Mouse (Mus musculus): ENCODE measurements around the gene Atp2a3. TPM values are rescaled to one million over a fixed set of nuclear protein-coding genes. Genes with fewer than 3 reads are reported as not detected.

Atp2a3 gene
- polyA plus RNA-seq, 1 experiment, result 3.7 TPM

DNA sequence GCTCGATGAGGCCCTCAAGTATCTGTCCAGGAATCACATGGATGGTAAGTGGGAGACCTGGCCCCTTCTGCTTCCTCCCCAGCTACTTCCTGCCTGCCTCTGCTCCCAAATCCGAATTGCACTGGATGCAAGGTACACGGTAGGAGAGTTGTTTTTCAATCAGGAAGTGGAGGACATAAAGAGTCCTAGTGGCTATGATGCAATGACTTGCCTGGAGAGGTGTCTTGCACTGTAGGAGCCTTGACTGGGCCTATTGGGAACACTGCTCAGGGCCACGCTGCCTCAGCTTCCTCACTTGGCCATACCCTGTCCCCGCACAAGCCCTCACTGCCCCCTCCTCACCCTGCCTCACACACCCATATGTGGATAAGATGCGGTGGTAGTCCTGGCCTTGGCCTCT is 28.1 kb downstream of the Atp2a3 start:
- Histone ChIP-seq H3K27ac (ENCODE audit: insufficient read depth, low read length) (no peak overlapping the region), H3K4me1 (ENCODE audit: control insufficient read depth, insufficient read depth, low read length) (no peaks in the 10 kb centered on the region), H3K9ac (ENCODE audit: low read depth, poor library complexity, severe bottlenecking) (no peak overlapping the region), H3K4me3 (ENCODE audit: low read depth, low read length) (no peak overlapping the region), H3K27me3 (ENCODE audit: control insufficient read depth, insufficient read depth, low read length, poor library complexity, severe bottlenecking) (no peaks in the 10 kb centered on the region), H3K36me3 (ENCODE audit: control insufficient read depth, insufficient read depth, low read length, poor library complexity, severe bottlenecking) (no peaks in the 10 kb centered on the region), H3K9me3 (replicated peaks; ENCODE audit: control insufficient read depth, insufficient read depth, low read length, poor library complexity, severe bottlenecking) (no peaks in the 10 kb centered on the region)
- TF ChIP-seq EP300 (IDR thresholded peaks at IDR 0.05; ENCODE audit: insufficient read depth, low read depth, low read length), result no peak

DNA sequence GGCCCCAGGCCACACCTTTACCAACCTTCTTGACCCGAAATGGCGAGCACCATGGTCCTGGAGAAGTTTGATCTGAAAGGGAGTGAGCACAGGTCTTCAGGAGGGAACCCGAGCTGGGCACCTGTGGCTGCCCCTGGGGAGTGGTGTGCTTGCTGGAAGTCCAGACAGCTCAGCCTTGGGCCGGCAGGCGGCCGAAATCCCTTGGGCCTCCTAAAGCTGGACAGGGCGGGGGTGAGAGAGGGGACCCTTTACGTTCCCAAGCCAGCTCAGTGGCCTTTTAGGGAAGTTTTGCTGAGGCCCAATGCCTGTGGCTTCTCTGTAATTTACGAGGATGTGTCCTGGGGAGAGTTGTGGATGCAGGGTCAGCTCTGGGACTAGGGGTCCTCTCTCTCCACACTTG is 29.7 kb downstream of the Atp2a3 start:
- Histone ChIP-seq H3K4me1 (ENCODE audit: control insufficient read depth, insufficient read depth, low read length) (no peaks in the 10 kb centered on the region), H3K36me3 (ENCODE audit: control insufficient read depth, insufficient read depth, low read length, poor library complexity, severe bottlenecking) (no peaks in the 10 kb centered on the region), H3K4me3 (ENCODE audit: low read depth, low read length) (no peak overlapping the region), H3K27ac (ENCODE audit: insufficient read depth, low read length) (no peak overlapping the region), H3K27me3 (ENCODE audit: control insufficient read depth, insufficient read depth, low read length, poor library complexity, severe bottlenecking) (no peaks in the 10 kb centered on the region), H3K9ac (ENCODE audit: low read depth, poor library complexity, severe bottlenecking) (no peak overlapping the region), H3K9me3 (replicated peaks; ENCODE audit: control insufficient read depth, insufficient read depth, low read length, poor library complexity, severe bottlenecking) (no peaks in the 10 kb centered on the region)
- TF ChIP-seq EP300 (IDR thresholded peaks at IDR 0.05; ENCODE audit: insufficient read depth, low read depth, low read length), result no peak
- no peak for TF ChIP-seq POLR2A (IDR thresholded peaks at IDR 0.05; ENCODE audit: insufficient read depth, low read length)

GRCm38 (mm10) chr11:72991961-72992360 is 31.0 kb downstream of the Atp2a3 start:
- TF ChIP-seq CTCF (IDR thresholded peaks at IDR 0.05; ENCODE audit: low read depth, low read length) (no peak), POLR2A (IDR thresholded peaks at IDR 0.05; ENCODE audit: insufficient read depth, low read length) (no peak), EP300 (IDR thresholded peaks at IDR 0.05; ENCODE audit: insufficient read depth, low read depth, low read length) (no peak)
- no peak overlapping the region for H3K27ac ChIP-seq (ENCODE audit: insufficient read depth, low read length)
- H3K9ac ChIP-seq (ENCODE audit: low read depth, poor library complexity, severe bottlenecking), result no peak overlapping the region
- no peaks in the 10 kb centered on the region for H3K9me3 ChIP-seq (replicated peaks; ENCODE audit: control insufficient read depth, insufficient read depth, low read length, poor library complexity, severe bottlenecking)
- no peak overlapping the region for H3K4me3 ChIP-seq (ENCODE audit: low read depth, low read length)
- no peaks in the 10 kb centered on the region for H3K36me3 ChIP-seq (ENCODE audit: control insufficient read depth, insufficient read depth, low read length, poor library complexity, severe bottlenecking)
- no peaks in the 10 kb centered on the region for H3K4me1 ChIP-seq (ENCODE audit: control insufficient read depth, insufficient read depth, low read length)
- H3K27me3 ChIP-seq (ENCODE audit: control insufficient read depth, insufficient read depth, low read length, poor library complexity, severe bottlenecking), result no peaks in the 10 kb centered on the region

- Histone ChIP-seq H3K9me3 (replicated peaks; ENCODE audit: control insufficient read depth, insufficient read depth, low read length, poor library complexity, severe bottlenecking) (no peaks in the 10 kb centered on the region), H3K36me3 (ENCODE audit: control insufficient read depth, insufficient read depth, low read length, poor library complexity, severe bottlenecking) (no peaks in the 10 kb centered on the region), H3K27ac (ENCODE audit: insufficient read depth, low read length) (no peak overlapping the region), H3K9ac (ENCODE audit: low read depth, poor library complexity, severe bottlenecking) (no peak overlapping the region), H3K27me3 (ENCODE audit: control insufficient read depth, insufficient read depth, low read length, poor library complexity, severe bottlenecking) (no peaks in the 10 kb centered on the region), H3K4me1 (ENCODE audit: control insufficient read depth, insufficient read depth, low read length) (no peaks in the 10 kb centered on the region), H3K4me3 (ENCODE audit: low read depth, low read length) (no peak overlapping the region)
- no peak for TF ChIP-seq POLR2A (IDR thresholded peaks at IDR 0.05; ENCODE audit: insufficient read depth, low read length)
- TF ChIP-seq EP300 (IDR thresholded peaks at IDR 0.05; ENCODE audit: insufficient read depth, low read depth, low read length), result no peak
Measured at GRCm38 (mm10) chr11:72996346-72996745, 35.4 kb downstream of the Atp2a3 start.

- H3K27ac ChIP-seq (ENCODE audit: insufficient read depth, low read length), result no peak overlapping the region
- H3K36me3 ChIP-seq (ENCODE audit: control insufficient read depth, insufficient read depth, low read length, poor library complexity, severe bottlenecking), result no peaks in the 10 kb centered on the region
- H3K9me3 ChIP-seq (replicated peaks; ENCODE audit: control insufficient read depth, insufficient read depth, low read length, poor library complexity, severe bottlenecking), result no peaks in the 10 kb centered on the region
- TF ChIP-seq POLR2A (IDR thresholded peaks at IDR 0.05; ENCODE audit: insufficient read depth, low read length) (no peak), EP300 (IDR thresholded peaks at IDR 0.05; ENCODE audit: insufficient read depth, low read depth, low read length) (no peak), CTCF (IDR thresholded peaks at IDR 0.05; ENCODE audit: low read depth, low read length) (no peak)
- H3K4me3 ChIP-seq (ENCODE audit: low read depth, low read length), result no peak overlapping the region
- no peaks in the 10 kb centered on the region for H3K27me3 ChIP-seq (ENCODE audit: control insufficient read depth, insufficient read depth, low read length, poor library complexity, severe bottlenecking)
- H3K4me1 ChIP-seq (ENCODE audit: control insufficient read depth, insufficient read depth, low read length), result no peaks in the 10 kb centered on the region
- no peak overlapping the region for H3K9ac ChIP-seq (ENCODE audit: low read depth, poor library complexity, severe bottlenecking)
Measured at GRCm38 (mm10) chr11:72996781-72997180, 35.8 kb downstream of the Atp2a3 start.

DNA sequence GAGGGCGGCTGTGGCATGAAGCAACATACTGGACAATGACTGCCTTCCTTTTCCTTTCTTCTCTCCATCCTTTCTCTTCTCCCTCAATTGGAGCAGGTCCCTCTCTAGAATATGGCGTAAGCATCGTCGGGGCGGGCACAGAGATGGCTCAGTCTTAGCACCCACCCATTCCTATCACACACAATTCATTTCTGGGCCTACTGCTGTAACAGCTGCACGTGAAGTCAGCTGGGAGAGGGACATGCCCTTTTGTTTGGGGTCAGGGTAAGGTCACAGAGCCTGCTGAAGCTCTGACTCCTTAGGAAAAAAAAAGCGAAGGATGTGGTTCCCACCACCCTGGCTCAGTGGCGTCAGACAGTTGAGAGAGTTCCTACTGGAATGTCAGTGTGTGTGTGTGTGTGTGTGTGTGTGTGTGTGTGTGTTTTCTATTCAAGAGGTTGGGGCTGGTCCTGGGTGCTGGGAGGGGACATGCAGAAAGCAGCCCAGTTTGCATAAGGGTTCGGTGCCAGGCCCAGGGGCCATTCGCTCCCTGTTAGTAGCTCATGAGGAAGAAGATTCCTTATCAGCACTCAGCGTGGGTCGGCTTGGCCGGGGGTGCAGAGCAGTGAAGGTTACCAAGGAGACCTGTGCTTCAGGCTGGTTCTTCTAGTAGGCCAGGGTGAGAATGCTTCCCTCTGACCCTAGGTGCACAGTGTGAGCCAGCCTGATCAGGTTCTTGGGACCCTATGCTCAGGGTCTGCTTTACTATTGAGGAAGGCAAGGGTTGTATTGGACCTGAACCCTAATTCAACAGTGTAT is 36.8 kb downstream of the Atp2a3 start:
- H3K4me1 ChIP-seq (ENCODE audit: control insufficient read depth, insufficient read depth, low read length), result no peaks in the 10 kb centered on the region
- no peaks in the 10 kb centered on the region for H3K36me3 ChIP-seq (ENCODE audit: control insufficient read depth, insufficient read depth, low read length, poor library complexity, severe bottlenecking)
- no peak overlapping the region for H3K27ac ChIP-seq (ENCODE audit: insufficient read depth, low read length)
- no peak for TF ChIP-seq CTCF (IDR thresholded peaks at IDR 0.05; ENCODE audit: low read depth, low read length)
- TF ChIP-seq EP300 (IDR thresholded peaks at IDR 0.05; ENCODE audit: insufficient read depth, low read depth, low read length), result no peak
- TF ChIP-seq POLR2A (IDR thresholded peaks at IDR 0.05; ENCODE audit: insufficient read depth, low read length), result no peak
- H3K9ac ChIP-seq (ENCODE audit: low read depth, poor library complexity, severe bottlenecking), result no peak overlapping the region
- no peaks in the 10 kb centered on the region for H3K9me3 ChIP-seq (replicated peaks; ENCODE audit: control insufficient read depth, insufficient read depth, low read length, poor library complexity, severe bottlenecking)
- H3K4me3 ChIP-seq (ENCODE audit: low read depth, low read length), result no peak overlapping the region
- H3K27me3 ChIP-seq (ENCODE audit: control insufficient read depth, insufficient read depth, low read length, poor library complexity, severe bottlenecking), result no peaks in the 10 kb centered on the region
